In genomic region chr4:85256461-85257202, GRCm38 (mm10) we compare ENCODE assay signal across 15 mouse cellular contexts. TPM values are rescaled to one million over a fixed set of nuclear protein-coding genes. Genes with fewer than 3 reads are reported as not detected.
DNase-seq lines count a peak whose midpoint lies in the region; ATAC-seq and TF ChIP-seq lines count a peak whose summit lies in the region.
"Had no signal": no experiment of that assay in that cellular context is flagged by ENCODE, and none has a peak within 500 bp of the region (broad histone marks: within the 10 kb centered on the region; RNA-seq: fewer than 3 reads in every experiment).

No protein-coding gene starts in this region.

- peak; percentile 63 to 71 for DNase-seq in right cerebral cortex, postnatal 10 days (ENCODE audit: low spot score in 2 of 2)
- no peak for DNase-seq in right cerebral cortex, postnatal 4 days
- peak; percentile 47 for DNase-seq in layer of hippocampus, adult 9-10 months (ENCODE audit: low spot score)
- DNase-seq in left cerebral cortex, postnatal 14 days (ENCODE audit: low spot score in 2 of 2), result no peak
- DNase-seq in gastrocnemius, adult 18-20 months (ENCODE audit: low spot score), result no peak
- no peak for DNase-seq in heart, postnatal 4 days
- DNase-seq: gastrocnemius, adult 2 months; kidney, postnatal 4 days; lung, postnatal 14 days had no signal

- intact Hi-C loops in left cerebral cortex, postnatal 14 days (cut with DNase I), result no loop called here

- peak; percentile 79 for ATAC-seq in forebrain, embryonic 15.5 days (replicated peaks)
- ATAC-seq: inflammation-experienced regulatory T-cells, adult 6 months had no signal

- peaks cover 3% of the 10 kb centered on the region; the same call in 1 of the 2 replicates for H3K27me3 ChIP-seq in forebrain, embryonic 15.5 days
- H3K27me3 ChIP-seq: embryonic facial prominence, embryonic 13.5 days; heart, embryonic 12.5 days; limb, embryonic 15.5 days had no signal

- 41% methylated on average over 5 of the region's 5 CpGs for WGBS in forebrain, embryonic 15.5 days
- WGBS in olfactory bulb, adult 2 months, result 43% methylated on average over 5 of the region's 5 CpGs

- TF ChIP-seq CTCF in olfactory bulb, adult 2 months (IDR thresholded peaks at IDR 0.05; ENCODE audit: insufficient read depth, low read depth, low read length), result no peak

- no peak overlapping the region for H3K9ac ChIP-seq in forebrain, embryonic 15.5 days (replicated peaks)
- H3K9ac ChIP-seq: embryonic facial prominence, embryonic 13.5 days; heart, embryonic 12.5 days; limb, embryonic 15.5 days had no signal

- peak overlapping the region; percentile 75 for H3K27ac ChIP-seq in forebrain, embryonic 15.5 days (replicated peaks)
- H3K27ac ChIP-seq in olfactory bulb, adult 2 months (ENCODE audit: insufficient read depth, low read depth, low read length), result peak overlapping the region; percentile 8
- H3K27ac ChIP-seq: embryonic facial prominence, embryonic 13.5 days; gastrocnemius, adult 2 months; limb, embryonic 15.5 days had no signal

- H3K4me1 ChIP-seq in forebrain, embryonic 15.5 days, result peaks cover 47% of the 10 kb centered on the region
- peaks cover 13% of the 10 kb centered on the region; the same call in 1 of the 2 replicates for H3K4me1 ChIP-seq in olfactory bulb, adult 2 months (ENCODE audit: control insufficient read depth, insufficient read depth, low read length)
- H3K4me1 ChIP-seq: embryonic facial prominence, embryonic 13.5 days; heart, embryonic 12.5 days; limb, embryonic 15.5 days had no signal

- no peaks in the 10 kb centered on the region for H3K9me3 ChIP-seq in forebrain, embryonic 15.5 days
- H3K9me3 ChIP-seq: embryonic facial prominence, embryonic 13.5 days; heart, embryonic 12.5 days; limb, embryonic 15.5 days had no signal

- H3K4me2 ChIP-seq in forebrain, embryonic 15.5 days (replicated peaks), result no peak overlapping the region
- H3K4me2 ChIP-seq: embryonic facial prominence, embryonic 13.5 days; heart, embryonic 12.5 days; limb, embryonic 15.5 days had no signal

- no peaks in the 10 kb centered on the region for H3K36me3 ChIP-seq in forebrain, embryonic 15.5 days
- H3K36me3 ChIP-seq: embryonic facial prominence, embryonic 13.5 days; heart, embryonic 12.5 days; limb, embryonic 15.5 days had no signal

- TF ChIP-seq POLR2A in olfactory bulb, adult 2 months (IDR thresholded peaks at IDR 0.05; ENCODE audit: insufficient read depth, low read depth, low read length), result no peak

- no peak overlapping the region for H3K4me3 ChIP-seq in forebrain, embryonic 15.5 days
- no peak overlapping the region for H3K4me3 ChIP-seq in olfactory bulb, adult 2 months (ENCODE audit: insufficient read depth, low read depth, low read length)
- H3K4me3 ChIP-seq: embryonic facial prominence, embryonic 13.5 days; gastrocnemius, adult 2 months; heart, embryonic 12.5 days; limb, embryonic 15.5 days had no signal

RNA-seq across cellular contexts. Expression of gene Sh3gl2, which starts 51.7 kb away (rescaled TPM):
- polyA plus RNA-seq in forebrain, embryonic 15.5 days (2015; fragmentation: Nextera tagmentation; extraction: Ambion mirVana), result 72.1 and 74.3 TPM in 2 replicates
- 339 and 468 TPM in 2 replicates for polyA plus RNA-seq in olfactory bulb, adult 2 months (2012; ENCODE audit: insufficient read depth, insufficient read length, low replicate concordance, missing spikeins)
- total RNA-seq in left cerebral cortex, postnatal 14 days (2021), result 100 to 1,000 TPM; 294 to 299 TPM
- under 1 TPM; 0.59 to 0.73 TPM for total RNA-seq in gastrocnemius, adult 18-20 months (2021)
- 1 to 10 TPM; 1.1 to 1.7 TPM for total RNA-seq in heart, postnatal 4 days (2021)
- polyA plus RNA-seq: inflammation-experienced regulatory T-cells, adult 6 months had no signal

Comparison
In these comparisons a context has a peak if more than half of its experiments do, and no peak if none do; other contexts are left out.
1. DNase-seq: peak in right cerebral cortex, postnatal 10 days (2 of 2) and layer of hippocampus, adult 9-10 months (single experiment); none in right cerebral cortex, postnatal 4 days (single experiment), left cerebral cortex, postnatal 14 days (0 of 2), gastrocnemius, adult 18-20 months (single experiment) and heart, postnatal 4 days (single experiment).
2. RNA of gene Sh3gl2, which starts 51.7 kb away (total RNA-seq): 294 to 299 TPM in left cerebral cortex, postnatal 14 days; 1.1 to 1.7 TPM in heart, postnatal 4 days and 0.59 to 0.73 TPM in gastrocnemius, adult 18-20 months; every median in the first group is over 100 times any median in the second.